Mouse (Mus musculus): ENCODE measurements around the gene Ptpn11.

The Ptpn11 gene

GRCm38 (mm10) chr5:121082605-121083004 lies 108.6 kb downstream of the Ptpn11 start:
- DNase-seq (ENCODE audit: low read depth, low spot score), result no peak

GRCm38 (mm10) chr5:121081754-121082153 lies 109.4 kb downstream of the Ptpn11 start:
- no peak for DNase-seq (ENCODE audit: low read depth, low spot score)
